Mouse (Mus musculus): ENCODE results near the gene Spag5.

- TF ChIP-seq CTCF (IDR thresholded peaks at IDR 0.05; ENCODE audit: control insufficient read depth, insufficient read depth, insufficient replicate concordance, low read depth, low read length) (no peak), POLR2A (IDR thresholded peaks at IDR 0.05; ENCODE audit: control insufficient read depth, low read depth, low read length) (no peak)
Measured at GRCm38 (mm10) chr11:78354905-78355304, 53.6 kb downstream of the Spag5 start.
